Mouse (Mus musculus) activated CD4-positive, CD25-positive, alpha-beta regulatory T cell, adult 4 months (primary cell): ENCODE measurements around the gene Ubap1. TPM values are rescaled to one million over a fixed set of nuclear protein-coding genes. Genes with fewer than 3 reads are reported as not detected.

Experiments used
- ATAC-seq: one replicate; pipeline ENCODE4 v1.8.0; 2017
- polyA plus RNA-seq, 2 experiments: library from polyadenylated mRNA; unstranded; fragments of 100-300 nt; shearing (Covaris generic); gene quantifications; one replicate each; pipeline ENCODE4 v1.2.1; 2017

Gene Ubap1
- 10 to 100 TPM; 25.5 to 36.2 TPM for polyA plus RNA-seq

DNA sequence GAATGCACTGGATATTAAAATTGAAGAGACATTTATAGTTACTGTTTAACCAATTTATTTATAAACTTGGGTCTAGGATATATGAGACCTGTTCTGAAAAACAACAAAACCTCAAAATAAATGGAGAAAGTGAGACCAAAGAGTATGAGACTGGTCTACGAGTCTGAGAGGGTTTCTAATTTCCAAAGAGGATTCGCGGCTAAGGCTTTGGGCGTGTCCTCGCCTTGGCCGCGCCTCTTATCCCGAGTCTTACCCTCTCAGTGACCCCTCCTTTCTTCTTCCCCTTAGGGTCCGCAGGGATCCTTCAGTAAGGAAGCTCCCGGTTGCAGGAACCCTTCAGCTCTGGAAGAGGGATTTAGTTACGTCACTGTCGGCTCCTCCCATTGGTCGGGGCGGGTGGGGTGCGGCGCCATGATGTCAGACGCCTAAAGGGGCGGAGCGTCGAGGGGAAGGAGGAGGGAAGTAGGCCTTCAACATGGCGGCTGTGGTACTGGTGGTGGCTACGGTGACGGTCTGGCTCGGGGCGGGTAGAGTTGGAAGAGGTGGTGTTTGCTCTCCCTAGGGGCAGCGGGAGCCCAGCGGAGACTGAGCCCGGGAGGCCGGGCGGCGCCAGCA is at the start of gene Ubap1:
Gene Ubap1, plus strand, starts transcription at position 413 of the 615 bp plus-strand sequence.
- peak; percentile 92 for ATAC-seq

- ATAC-seq = no peak
Measured at GRCm38 (mm10) chr4:41303671-41304070, 45.1 kb upstream of the Ubap1 start.

DNA sequence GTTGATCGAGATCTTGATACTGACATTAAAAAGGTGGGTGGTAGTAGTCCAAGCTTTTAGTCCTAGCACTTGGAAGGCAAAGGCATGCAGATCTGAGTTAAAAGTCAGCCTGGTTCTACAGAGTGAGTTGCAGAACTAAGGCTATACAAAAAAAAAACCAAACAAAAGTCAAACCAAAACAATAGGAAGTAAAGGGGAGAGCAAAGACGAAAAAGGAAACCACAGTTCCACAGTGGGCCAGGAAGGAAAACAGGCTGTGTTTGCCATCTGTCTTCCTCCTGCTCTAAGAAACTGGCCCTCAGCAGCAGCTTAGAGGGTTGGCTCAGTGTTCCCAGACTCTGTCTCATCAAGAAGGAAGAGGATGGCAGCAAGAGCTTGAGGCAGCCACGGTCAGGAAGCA is 44.5 kb upstream of the Ubap1 start:
- ATAC-seq = peak; percentile 55

GRCm38 (mm10) chr4:41307406-41307805 is 41.4 kb upstream of the Ubap1 start:
- ATAC-seq = peak; percentile 75

DNA sequence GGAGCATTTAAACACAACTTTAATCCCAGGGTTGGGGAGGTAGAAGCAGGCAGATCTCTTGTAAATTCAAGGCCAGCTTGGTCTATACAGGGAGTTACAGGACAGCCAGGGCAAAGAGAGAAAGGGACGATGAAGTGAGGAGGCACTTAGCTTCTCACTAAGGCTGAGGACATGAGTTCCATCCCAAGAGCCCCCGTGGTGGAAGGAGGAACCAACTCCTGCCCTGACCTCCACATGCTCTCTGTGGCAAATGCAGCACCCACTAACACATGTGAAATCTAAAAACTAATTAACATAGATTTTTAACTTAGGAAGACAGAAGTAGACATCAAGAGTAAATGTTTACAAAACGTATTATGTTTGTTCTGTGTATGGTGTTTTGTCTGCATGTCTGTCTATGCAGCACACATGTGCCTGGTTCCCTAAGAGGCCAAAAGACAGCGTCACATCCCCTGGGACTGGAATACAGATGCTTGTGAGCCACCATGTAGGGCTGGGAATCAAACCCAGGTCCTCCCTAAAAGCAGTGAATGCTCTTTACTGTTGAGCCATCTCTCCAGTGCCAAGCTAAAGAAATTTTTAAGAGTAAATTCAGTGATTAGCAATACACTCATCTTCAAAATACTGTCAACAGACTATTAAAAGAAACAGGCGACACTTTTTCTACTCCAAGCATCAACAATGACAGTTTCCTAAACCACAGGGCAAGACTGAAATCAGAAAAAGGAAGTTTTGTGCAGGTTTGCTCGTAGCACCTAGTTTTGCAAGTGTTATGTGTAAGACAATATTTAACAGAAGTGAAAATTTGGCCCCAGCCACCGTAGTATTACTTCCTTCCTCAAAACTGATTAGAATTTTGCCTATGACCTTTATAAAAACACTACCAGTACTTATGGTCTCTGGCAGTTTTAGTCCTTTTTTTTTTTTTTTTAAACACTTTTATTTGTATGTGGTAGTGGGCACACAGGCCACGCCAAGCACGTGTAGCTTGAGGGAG is 37.9 kb upstream of the Ubap1 start:
- no peak for ATAC-seq

GRCm38 (mm10) chr4:41313722-41314121 is 35.1 kb upstream of the Ubap1 start:
- no peak for ATAC-seq

- ATAC-seq = peak; percentile 94
Measured at GRCm38 (mm10) chr4:41314141-41315129, 34.4 kb upstream of the Ubap1 start, which contains the start of gene Dcaf12. Dcaf12 (minus strand) TSS chr4:41314889.

DNA sequence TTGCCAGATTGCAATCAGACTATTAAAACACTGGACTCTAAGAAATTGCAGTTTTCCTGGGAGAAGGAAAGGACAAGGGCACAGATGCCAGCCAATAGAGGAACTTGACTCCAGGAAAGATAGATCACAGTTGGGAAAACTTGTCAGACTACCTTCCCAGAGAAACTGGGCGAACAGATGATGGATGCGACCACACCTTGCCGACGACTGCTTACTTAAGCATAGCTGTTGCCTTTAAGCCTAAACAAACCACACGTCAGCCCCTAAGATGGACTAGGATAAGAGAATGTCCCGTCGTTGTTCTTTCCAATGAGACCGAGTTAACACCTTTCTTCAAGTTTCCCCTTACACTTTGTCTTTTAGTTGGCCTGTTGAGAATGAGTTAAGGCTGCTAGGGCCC is 33.6 kb upstream of the Ubap1 start:
- ATAC-seq = no peak

DNA sequence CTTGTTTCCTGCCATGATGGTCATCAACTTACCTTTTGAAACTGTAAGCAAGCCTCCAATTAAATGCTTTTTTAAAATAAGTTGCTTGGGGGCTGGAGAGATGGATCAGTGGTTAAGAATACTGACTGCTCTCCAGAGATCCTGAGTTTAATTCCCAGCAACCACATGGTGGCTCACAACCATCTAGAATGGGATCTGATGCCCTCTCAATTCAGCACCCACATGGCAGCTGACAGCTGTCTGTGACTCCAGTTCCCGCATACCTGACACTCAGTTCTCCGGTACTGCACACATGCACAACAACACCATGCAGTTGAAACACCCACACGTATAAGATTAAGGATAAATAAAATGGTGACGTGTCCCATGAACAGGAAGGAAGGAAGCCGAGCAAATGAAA is 30.5 kb upstream of the Ubap1 start:
- ATAC-seq = no peak

DNA sequence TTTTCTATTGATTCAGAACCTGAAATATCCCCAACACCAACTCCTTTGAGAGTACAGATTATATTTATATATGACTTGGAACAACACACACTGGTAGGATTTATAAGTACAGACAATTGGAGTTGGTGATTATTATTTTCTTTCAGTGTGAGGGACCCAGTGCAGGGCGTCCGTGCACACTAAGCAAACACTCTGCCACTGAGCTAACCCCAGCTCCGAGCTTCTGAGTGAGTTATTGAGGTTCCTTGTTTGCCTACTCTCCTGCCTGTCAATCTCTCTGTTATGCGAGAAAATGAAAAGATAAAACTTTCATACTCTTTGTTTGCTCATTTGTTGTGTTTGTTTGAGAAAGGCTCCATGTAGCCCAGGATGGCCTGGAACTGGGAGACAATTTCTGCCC is 27.8 kb upstream of the Ubap1 start:
- no peak for ATAC-seq

GRCm38 (mm10) chr4:41326876-41327275 is 21.9 kb upstream of the Ubap1 start:
- ATAC-seq = peak; percentile 43

- ATAC-seq = no peak
Measured at GRCm38 (mm10) chr4:41329481-41329880, 19.3 kb upstream of the Ubap1 start.

DNA sequence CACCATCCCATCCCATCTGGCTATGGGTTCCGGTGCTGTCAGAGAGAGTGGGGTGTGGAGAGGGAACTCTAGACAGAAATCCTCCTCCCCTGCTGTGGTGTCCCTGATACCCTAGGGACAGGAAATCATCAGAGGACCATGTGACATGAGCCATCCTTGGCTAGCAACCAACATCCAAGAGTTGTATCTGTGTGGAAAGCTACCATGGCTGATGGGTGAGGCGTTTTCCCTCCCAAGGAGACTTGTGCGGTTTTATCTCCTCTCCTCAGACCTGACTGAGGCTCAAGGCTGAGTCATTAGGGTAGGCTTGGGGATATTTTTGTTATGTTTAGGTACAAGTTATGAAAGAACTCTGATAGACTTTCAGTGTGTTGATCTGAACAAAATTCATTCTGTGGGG is 17.7 kb upstream of the Ubap1 start:
- no peak for ATAC-seq

DNA sequence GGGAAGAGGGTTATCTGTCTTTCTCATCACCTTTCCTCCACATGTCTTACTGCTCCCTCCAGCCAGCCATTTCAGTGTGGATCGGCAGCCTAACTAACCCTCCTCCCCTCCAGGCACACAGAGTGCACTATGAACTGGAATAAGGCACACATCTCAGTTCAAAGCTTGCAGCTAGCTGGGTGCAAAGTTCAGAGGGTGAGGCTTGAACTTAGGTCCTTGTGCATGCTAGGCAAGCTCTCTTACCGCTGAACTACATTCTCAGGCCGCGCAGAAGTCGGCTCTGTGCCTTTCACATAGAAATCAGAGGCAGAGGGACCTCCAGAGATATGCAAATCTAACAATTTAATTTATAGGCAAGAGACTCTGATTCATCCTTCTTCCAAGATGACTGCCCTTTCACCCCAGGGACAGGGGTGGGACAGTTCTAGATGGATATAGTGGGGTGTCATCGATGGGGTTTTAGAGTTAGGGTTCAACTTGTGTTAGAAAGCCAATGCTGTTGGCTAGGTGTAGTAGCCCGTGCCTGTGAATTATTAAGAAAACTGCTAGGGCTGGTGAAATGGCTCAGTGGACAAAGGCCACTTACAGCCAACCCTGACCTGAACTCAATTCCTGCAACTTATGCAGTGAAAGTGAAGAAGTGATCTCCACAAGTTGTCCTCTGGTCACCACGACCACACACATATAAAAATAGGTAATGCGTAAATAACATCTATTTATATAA is 16.9 kb upstream of the Ubap1 start:
- no peak for ATAC-seq

DNA sequence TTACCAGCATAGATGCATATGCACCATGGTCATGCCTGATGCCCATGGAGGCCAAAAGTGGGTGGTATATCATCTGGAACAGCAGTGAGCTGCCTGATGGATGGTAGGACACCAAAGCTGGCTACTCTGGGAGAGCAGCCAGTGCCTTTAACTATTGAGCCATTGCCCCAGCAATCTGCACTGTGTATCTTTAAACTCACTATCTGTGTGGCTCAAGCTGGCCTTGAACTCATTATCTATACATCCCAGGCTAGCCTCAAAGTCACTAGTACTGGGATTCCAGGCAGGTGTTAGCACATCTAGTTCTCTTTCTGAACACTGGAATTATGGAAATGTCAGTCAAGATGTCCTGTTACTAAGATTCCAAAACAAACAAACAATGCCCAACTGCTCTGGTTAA is 12.2 kb upstream of the Ubap1 start:
- ATAC-seq = no peak

- ATAC-seq = no peak
Measured at GRCm38 (mm10) chr4:41340912-41341550, 7.8 kb upstream of the Ubap1 start.

DNA sequence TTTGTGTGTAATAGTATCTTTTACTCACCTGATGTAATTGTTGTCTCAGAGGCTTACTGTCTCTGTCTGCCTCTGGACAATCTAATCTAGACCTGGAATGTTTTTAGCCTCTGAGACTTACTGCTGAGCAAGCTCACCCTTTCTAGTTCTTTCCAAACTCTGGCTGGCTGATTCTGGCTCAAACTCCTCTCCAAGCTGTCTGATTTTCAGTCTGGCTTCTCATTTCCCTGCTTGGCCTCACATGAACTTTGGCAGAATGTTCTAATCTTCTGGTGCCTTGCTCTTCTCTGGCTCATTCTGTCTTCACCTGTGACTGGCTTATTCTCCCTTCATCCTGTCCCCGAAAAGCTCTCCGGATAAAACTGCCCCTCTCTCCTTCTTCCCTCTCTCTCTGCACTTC is 2.8 kb upstream of the Ubap1 start:
- ATAC-seq = no peak

GRCm38 (mm10) chr4:41347839-41348238 is 957 bp upstream of the Ubap1 start:
- ATAC-seq = peak; percentile 32

DNA sequence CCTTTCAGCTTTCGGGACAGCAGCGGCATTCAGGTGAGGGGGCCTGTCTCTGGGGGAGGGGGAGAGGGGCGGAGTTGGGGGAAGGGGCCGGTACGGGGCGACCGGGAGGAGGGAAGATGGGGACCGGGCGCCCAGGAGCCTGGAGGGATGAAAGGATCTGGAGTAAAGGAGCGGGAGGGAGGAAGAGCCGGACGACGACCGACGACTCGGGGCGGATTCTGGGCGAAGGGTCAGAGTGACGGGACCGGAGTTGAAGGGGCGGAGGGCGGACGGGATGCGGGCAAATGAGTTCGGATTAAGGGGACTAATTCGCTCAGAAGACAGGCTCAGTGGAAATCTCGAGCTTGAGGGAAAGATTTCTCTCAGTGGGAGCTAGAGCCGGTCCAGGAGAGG is 399 bp downstream of the Ubap1 start:
- peak; percentile 19 for ATAC-seq

GRCm38 (mm10) chr4:41352758-41353157 is 4.0 kb downstream of the Ubap1 start:
- ATAC-seq = no peak

GRCm38 (mm10) chr4:41353265-41353664 is 4.5 kb downstream of the Ubap1 start:
- ATAC-seq = no peak
